Mouse (Mus musculus) frontal cortex, adult 2 months (tissue): Measurements from ENCODE around the gene Nhlrc1. TPM values are rescaled to one million over a fixed set of nuclear protein-coding genes. Genes with fewer than 3 reads are reported as not detected.

Source experiments
- DNase-seq, 2 experiments: peaks; one replicate each; pipeline ENCODE4 v3.0.0; 2022; ENCODE audit warnings: low spot score in 1 of 2; ENCODE audit errors: extremely low spot score in 1 of 2
- polyA plus RNA-seq: library from polyadenylated mRNA; depleted of rRNA; stranded (reverse); fragments of >200 nt; gene quantifications from 2 replicates; pipeline ENCODE4 v1.2.3, GENCODE M21; 2012; rRNA removed

The Nhlrc1 gene
- 12.6 and 13.1 TPM in 2 replicates for polyA plus RNA-seq

- peak; percentile 71 to 84 for DNase-seq
Observed at GRCm38 (mm10) chr13:47014334-47015194, at the start of gene Nhlrc1. Gene Nhlrc1, minus strand, starts transcription at chr13:47014850.

DNA sequence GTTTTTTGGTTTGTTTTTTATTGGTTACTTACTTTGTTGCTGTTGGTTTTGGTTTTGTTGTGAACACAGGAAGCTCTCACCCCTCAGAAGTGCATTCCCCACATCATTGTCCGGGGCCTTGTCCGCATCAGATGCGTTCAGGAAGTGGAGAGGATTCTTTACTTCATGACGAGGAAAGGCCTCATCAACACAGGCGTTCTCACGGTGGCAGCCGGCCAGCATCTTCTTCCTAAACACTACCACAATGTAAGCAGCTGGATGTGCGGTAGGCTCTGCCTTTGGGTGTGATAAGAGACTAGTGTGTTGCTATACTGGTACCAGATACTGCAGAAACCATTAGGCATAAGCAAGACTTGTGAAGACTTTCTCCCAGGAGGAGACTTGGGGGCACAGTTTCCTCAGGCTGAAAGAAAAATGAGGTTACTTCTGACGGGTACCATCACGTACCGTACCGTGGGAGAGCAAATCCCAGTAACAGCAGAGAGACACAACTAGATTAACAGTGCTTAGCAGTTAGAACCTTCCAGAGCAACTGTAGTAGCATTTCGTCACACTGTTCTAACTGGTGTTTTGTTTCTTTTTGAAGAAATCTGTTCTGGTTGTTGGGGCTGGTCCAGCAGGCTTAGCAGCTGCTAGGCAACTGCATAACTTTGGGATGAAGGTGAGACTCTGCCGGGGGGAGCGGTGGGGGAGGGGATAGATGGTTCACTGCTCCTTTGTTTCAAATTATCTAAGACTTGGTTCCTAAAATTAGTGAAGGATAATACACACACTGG, 49.5 kb upstream of the Nhlrc1 start:
- DNase-seq, result no peak

- DNase-seq, result no peak
Observed at GRCm38 (mm10) chr13:47062756-47063155, 48.1 kb upstream of the Nhlrc1 start.

DNA sequence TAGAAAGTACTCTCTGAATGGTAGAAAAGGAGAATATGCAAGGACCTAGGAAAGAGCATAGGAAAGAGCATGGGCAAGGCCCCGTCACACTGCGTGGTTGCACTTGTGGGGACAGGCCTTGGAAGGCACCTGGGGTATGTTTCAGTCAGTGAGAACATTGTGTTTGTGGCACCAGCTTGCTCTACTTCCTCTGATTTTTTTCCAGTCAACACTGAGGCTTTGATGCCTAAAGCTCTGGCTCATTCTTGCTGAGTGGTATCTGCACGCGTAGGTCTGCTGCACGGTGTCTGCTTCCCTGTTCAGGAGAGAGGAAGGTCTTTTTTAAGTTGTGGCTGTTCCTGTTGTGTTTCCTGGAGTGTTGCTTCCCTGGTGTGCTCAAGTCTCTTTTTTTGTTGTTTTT, 42.1 kb upstream of the Nhlrc1 start:
- no peak for DNase-seq

- DNase-seq, result peak; percentile 56 to 75
Observed at GRCm38 (mm10) chr13:47056126-47056525, 41.5 kb upstream of the Nhlrc1 start.

- no peak for DNase-seq
Observed at GRCm38 (mm10) chr13:47053971-47054370, 39.3 kb upstream of the Nhlrc1 start.

GRCm38 (mm10) chr13:47050009-47050408, 35.4 kb upstream of the Nhlrc1 start:
- DNase-seq, result no peak

GRCm38 (mm10) chr13:47047996-47048395, 33.3 kb upstream of the Nhlrc1 start:
- no peak for DNase-seq

DNA sequence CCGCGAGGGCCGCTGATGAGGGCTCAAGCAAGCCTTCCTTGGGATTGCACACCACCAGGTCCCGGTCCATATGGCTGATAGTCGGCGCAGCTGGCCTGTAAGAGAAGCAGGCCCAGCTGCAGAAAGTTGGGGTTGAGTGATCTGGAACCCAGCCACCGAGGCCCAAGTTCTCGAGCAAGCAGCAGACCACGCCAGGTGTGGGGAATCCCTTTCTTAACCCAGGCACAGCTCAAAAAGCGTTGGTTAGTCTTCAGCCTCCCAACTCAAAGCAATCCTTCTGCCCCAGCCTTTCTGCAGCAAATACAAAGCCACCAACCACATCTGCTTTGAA, 29.9 kb upstream of the Nhlrc1 start, which contains the start of gene Tpmt:
Gene Tpmt, minus strand, starts transcription at position 121 of the 331 bp plus-strand sequence.
- DNase-seq, result no peak

DNA sequence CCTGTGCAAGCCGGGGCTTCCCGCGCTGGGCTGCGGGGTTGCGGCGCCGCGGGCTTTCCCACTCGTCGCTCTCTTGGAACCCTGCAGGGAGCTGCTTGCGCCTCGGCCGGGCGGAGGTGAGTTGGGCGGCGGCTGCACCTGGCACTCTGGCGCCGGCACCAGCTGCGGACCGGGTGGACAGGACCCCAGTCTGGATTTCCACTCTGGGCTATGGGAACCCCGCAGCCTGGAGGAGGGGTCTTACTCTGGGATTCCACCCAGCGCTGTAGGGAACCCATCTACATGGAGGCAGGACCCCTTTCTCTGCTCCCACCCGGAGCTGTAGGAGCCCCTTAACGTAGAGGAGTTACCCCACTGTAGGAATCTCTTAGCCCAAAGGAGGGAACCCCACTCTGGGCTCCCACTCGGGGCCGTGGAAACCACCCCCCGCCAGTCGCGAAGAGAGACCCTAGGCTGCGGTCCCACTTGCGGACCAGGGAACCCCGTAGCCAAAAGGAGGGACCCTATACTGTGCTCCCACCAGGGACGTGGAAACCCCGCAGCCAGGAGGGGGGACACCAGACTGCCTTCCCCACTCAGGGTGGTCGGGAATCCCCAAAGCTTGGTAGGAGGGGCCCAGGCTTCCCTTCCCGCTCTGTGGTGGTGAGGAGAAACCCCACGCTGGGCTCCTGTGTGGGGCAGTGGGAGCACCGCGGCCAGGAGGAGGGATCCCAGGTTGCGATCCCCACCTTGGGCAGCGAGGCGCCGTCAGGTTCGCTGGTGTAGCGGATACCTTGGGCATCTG, 29.4 kb upstream of the Nhlrc1 start:
- DNase-seq, result no peak

GRCm38 (mm10) chr13:47043030-47043680, 28.5 kb upstream of the Nhlrc1 start, which contains the start of gene Kdm1b:
Gene Kdm1b, plus strand, starts transcription at chr13:47043499.
- peak; percentile 94 to 98 for DNase-seq

DNA sequence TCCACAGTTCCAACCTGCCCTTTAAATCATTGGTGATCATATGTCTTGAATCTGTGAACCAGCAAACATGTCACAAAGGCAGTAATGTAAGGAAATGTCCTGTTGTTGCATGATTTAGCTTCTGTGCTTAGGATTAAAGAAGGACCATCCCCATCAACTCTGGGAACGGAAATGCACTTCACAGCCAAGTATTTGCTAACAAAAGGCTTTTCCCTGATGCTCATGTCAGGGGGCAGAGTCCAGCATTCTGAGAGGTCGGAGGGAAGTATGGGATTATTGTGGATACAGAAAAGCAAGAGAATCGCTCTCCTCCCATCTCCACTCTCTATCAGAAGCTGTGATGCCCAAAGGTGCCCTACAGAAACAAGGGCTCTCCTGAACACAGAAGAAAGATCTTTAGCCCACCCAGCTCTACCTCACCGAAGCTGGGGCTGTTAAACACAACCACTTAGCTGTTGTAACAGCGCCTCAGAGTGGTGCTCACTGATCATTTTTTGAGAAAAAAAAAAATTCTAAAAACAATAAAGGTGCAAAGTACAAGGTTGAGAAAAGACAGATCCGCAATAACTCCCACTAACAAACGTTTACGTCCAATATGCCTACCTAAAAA, 27.5 kb upstream of the Nhlrc1 start:
- no peak for DNase-seq

DNA sequence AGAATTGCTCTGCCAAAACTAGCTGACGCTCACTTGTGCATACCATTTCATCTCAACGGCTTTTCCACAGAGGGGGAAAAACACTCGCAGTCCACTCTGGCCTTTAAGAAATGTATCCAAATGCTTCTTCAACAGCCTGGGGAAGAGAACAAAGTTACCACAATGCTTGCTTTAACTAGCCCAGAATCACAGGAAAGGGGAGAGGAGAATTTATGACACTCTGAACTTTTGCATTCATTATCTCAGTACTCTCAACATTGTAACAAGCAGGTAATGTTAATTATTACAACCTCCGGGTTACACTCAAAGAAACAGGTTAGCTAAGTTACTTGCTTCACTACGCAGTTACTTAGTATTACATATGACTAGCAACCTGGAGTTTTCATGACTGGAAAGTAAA, 25.4 kb upstream of the Nhlrc1 start:
- no peak for DNase-seq

- no peak for DNase-seq
Observed at GRCm38 (mm10) chr13:47037946-47038345, 23.3 kb upstream of the Nhlrc1 start.

- DNase-seq, result no peak
Observed at GRCm38 (mm10) chr13:47033602-47034001, 19.0 kb upstream of the Nhlrc1 start.

DNA sequence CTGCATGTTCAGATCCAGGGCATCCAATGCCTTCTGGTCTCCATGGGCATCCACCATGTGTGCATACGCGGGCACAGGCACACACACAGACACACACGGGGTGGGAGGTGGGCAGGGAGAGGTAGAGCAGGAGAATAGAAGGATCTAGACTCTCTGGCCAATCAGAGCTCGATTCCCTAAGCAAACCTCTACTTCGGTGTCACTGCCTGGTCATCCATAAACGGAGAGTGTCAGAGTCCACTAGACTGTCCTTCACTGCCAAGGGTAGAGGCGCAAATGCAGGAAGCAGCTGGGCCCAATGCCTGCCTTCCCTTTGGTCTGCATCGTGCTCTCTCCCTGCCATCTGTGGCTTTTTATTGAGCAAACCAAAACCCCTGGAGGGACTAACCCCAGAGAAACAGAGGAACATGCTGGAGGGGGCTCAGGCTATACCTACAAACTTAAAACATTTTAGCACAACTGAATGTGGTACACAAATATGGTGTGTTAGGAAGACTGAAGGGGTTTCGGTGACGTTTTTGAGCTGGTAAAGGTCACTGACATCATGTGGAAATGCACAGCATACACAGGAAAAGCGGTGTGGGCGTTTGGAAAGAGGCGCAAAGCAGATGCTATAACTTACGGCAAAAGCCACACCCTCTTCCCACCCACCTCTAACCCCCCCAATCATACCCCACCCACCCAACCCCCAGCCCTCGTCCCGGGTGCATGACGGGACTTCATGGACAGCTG, 15.9 kb upstream of the Nhlrc1 start:
- DNase-seq, result no peak

DNA sequence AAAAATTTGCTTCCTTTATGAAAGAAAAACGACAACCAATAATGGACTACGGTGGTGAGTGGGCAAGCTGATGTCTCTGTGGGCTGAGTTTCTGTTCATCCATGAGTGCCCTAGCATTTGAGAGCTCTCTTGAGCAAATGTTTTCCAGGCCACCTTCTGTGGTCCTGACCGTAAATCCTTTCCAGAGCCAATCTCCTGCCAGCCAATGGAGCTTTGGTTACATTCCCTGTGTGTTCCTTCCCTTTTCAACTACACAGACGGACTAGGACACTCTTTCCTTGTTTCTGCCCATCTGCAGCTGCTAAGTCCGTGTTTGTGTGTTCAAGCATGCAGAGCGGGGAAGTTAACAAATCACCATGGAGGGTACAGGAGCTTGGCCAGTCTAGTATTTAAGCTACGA, 6.1 kb upstream of the Nhlrc1 start:
- DNase-seq, result no peak

- no peak for DNase-seq
Observed at GRCm38 (mm10) chr13:47019774-47020173, 5.1 kb upstream of the Nhlrc1 start.

DNA sequence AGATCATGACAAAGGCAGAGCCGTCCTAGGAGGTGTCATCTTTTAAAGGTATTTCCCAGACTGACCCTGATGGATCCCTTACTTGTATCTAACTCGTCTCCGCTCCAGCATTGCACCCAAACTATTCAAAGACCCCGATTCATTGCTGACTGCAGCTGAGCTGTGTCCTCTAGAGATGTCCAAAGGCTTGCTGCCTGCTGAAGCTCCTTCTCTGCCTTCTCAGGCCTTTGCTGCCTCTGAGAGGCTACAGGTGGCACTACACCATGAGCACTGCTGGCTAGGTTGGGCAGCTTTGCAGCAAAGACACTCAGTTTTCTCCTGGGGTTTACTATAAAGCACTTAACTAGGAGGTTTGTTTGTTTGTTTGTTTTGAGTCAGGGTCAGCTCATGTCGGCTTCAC, 2.6 kb upstream of the Nhlrc1 start:
- DNase-seq, result peak; percentile 16 to 75
